Mouse (Mus musculus): ENCODE measurements at regions not wholly inside any gene's neighbourhood (a gene's known extent, or its start where the extent isn't known, plus 50 kb on each side); places are given as distances from the start of the nearest gene placed in this dataset.

DNA sequence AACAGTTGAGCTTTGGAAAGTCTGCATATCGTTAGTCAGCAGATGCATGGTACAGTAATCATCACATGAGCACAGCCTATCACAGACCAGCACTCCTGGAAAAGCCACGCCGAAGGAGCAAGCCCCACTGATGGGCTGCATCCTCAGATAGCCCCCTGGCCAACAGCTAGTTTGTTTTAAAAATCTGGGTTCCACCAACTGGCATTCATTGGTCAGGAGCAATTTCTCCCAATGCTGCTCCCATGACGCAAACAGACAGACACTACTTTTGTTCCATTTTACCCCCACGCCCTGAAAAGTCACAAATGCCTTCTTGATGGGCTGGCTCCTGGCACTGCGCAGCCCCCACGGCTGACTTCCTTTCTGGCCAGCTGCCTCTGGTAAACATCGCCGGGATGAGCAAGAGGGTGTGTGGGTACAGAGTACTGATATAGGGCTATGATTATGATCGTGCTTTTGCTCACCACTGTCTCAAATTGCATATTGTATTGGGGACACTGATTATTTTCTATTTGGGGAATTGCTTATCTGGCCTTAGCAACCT, 95.0 kb upstream of the Egflam start:
- Histone ChIP-seq H3K27ac (ENCODE audit: insufficient read depth, low read length) (no peak overlapping the region), H3K4me3 (replicated peaks; ENCODE audit: insufficient read depth, low read depth, low read length) (no peak overlapping the region), H3K27me3 (ENCODE audit: control insufficient read depth, insufficient read depth, low read length) (no peaks in the 10 kb centered on the region), H3K4me1 (ENCODE audit: control insufficient read depth, insufficient read depth, low read length) (peaks cover 2% of the 10 kb centered on the region)
- WGBS, result 38% methylated on average over 10 of the region's 10 CpGs
- TF ChIP-seq POLR2A (IDR thresholded peaks at IDR 0.05; ENCODE audit: borderline replicate concordance, insufficient read depth, low read length) (no peak), CTCF (IDR thresholded peaks at IDR 0.05; ENCODE audit: borderline replicate concordance, insufficient read depth, low read depth, low read length) (no peak)
- no peak for DNase-seq

DNA sequence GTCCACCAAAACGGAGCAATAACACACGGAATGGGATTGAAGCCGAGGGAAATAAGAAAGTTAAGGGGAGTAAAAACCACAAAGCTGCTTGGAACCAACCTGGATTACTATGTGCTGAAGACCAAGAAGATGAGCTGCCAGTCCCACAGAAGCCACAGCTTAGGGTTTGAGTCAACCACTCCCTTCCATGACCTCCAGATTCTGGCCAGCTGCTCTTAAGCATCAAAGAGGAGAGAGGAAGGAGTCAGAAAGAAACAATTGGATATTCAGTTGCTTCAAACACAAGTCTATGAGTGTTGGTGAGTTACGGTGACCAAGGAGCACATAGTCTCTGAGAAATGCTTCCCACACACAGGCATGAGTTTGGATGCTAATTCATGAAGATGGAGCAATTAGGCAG, 99.7 kb upstream of the Egflam start:
- Histone ChIP-seq H3K27me3 (ENCODE audit: control insufficient read depth, insufficient read depth, low read length) (no peaks in the 10 kb centered on the region), H3K4me3 (replicated peaks; ENCODE audit: insufficient read depth, low read depth, low read length) (no peak overlapping the region), H3K27ac (ENCODE audit: insufficient read depth, low read length) (no peak overlapping the region), H3K4me1 (ENCODE audit: control insufficient read depth, insufficient read depth, low read length) (no peaks in the 10 kb centered on the region)
- DNase-seq, result no peak
- WGBS, result 98% methylated on average over 4 of the region's 4 CpGs
- TF ChIP-seq POLR2A (IDR thresholded peaks at IDR 0.05; ENCODE audit: borderline replicate concordance, insufficient read depth, low read length), result no peak
- no peak for TF ChIP-seq CTCF (IDR thresholded peaks at IDR 0.05; ENCODE audit: borderline replicate concordance, insufficient read depth, low read depth, low read length)

DNA sequence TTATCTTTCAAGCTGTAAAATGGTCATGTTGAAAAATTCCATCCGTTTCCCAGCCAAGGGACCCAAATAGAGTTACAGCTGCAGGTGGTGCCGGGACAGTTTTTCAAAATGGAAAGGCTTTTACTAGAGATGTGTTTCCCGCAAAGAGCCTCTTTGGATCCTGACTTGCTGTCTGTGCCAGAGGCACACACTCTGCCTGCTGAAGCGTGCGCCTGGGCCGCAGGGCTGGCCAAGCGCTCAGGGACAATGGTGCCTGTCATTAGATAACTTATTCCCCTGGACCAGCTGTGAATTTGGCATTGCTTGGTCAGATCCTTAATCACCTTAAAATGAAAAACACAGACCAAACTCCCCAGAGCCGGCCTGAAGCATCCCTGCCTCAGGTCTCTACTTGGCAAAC, 110.3 kb upstream of the Egflam start:
- TF ChIP-seq CTCF (IDR thresholded peaks at IDR 0.05; ENCODE audit: borderline replicate concordance, insufficient read depth, low read depth, low read length), result no peak
- no peak for TF ChIP-seq POLR2A (IDR thresholded peaks at IDR 0.05; ENCODE audit: borderline replicate concordance, insufficient read depth, low read length)
- WGBS, result 10% methylated on average over 8 of the region's 8 CpGs
- Histone ChIP-seq H3K4me3 (replicated peaks; ENCODE audit: insufficient read depth, low read depth, low read length) (no peak overlapping the region), H3K4me1 (ENCODE audit: control insufficient read depth, insufficient read depth, low read length) (no peaks in the 10 kb centered on the region), H3K27ac (ENCODE audit: insufficient read depth, low read length) (no peak overlapping the region), H3K27me3 (ENCODE audit: control insufficient read depth, insufficient read depth, low read length) (no peaks in the 10 kb centered on the region; the same call in 1 of the 2 replicates)
- DNase-seq, result no peak

GRCm38 (mm10) chr15:7514743-7515273, 116.6 kb upstream of the Egflam start:
- H3K27ac ChIP-seq (ENCODE audit: insufficient read depth, low read length), result no peak overlapping the region
- no peaks in the 10 kb centered on the region for H3K4me1 ChIP-seq (ENCODE audit: control insufficient read depth, insufficient read depth, low read length)
- no peaks in the 10 kb centered on the region; the same call in 1 of the 2 replicates for H3K27me3 ChIP-seq (ENCODE audit: control insufficient read depth, insufficient read depth, low read length)
- no peak for DNase-seq
- 81% methylated on average over 13 of the region's 13 CpGs for WGBS
- no peak overlapping the region for H3K4me3 ChIP-seq (replicated peaks; ENCODE audit: insufficient read depth, low read depth, low read length)
- TF ChIP-seq POLR2A (IDR thresholded peaks at IDR 0.05; ENCODE audit: borderline replicate concordance, insufficient read depth, low read length) (no peak), CTCF (IDR thresholded peaks at IDR 0.05; ENCODE audit: borderline replicate concordance, insufficient read depth, low read depth, low read length) (no peak)

DNA sequence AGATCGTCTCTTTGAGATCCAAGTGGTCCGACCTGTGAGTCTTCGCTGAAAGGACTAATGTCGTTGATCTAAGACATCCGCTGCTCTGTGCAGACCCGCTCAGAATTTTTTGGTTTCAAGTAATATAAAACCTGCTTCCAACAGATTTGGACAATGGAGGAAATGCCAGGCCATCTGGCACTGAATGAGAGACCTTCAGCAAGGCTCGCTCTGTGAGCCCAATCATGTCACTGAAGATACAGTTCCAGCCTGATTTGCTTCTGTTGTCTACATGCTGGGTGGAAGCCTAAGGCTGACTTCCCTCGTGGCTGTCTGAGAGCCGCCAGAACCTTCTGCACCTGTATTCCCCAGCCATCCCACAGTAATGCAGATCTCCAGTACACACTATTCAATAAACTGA, 123.4 kb upstream of the Egflam start:
- Histone ChIP-seq H3K4me1 (ENCODE audit: control insufficient read depth, insufficient read depth, low read length) (no peaks in the 10 kb centered on the region), H3K27ac (ENCODE audit: insufficient read depth, low read length) (no peak overlapping the region), H3K4me3 (replicated peaks; ENCODE audit: insufficient read depth, low read depth, low read length) (no peak overlapping the region), H3K27me3 (ENCODE audit: control insufficient read depth, insufficient read depth, low read length) (no peaks in the 10 kb centered on the region)
- WGBS, result 8% methylated on average over 9 of the region's 9 CpGs
- TF ChIP-seq CTCF (IDR thresholded peaks at IDR 0.05; ENCODE audit: borderline replicate concordance, insufficient read depth, low read depth, low read length), result no peak
- TF ChIP-seq POLR2A (IDR thresholded peaks at IDR 0.05; ENCODE audit: borderline replicate concordance, insufficient read depth, low read length), result no peak
- peak; percentile 37 to 70 for DNase-seq

DNA sequence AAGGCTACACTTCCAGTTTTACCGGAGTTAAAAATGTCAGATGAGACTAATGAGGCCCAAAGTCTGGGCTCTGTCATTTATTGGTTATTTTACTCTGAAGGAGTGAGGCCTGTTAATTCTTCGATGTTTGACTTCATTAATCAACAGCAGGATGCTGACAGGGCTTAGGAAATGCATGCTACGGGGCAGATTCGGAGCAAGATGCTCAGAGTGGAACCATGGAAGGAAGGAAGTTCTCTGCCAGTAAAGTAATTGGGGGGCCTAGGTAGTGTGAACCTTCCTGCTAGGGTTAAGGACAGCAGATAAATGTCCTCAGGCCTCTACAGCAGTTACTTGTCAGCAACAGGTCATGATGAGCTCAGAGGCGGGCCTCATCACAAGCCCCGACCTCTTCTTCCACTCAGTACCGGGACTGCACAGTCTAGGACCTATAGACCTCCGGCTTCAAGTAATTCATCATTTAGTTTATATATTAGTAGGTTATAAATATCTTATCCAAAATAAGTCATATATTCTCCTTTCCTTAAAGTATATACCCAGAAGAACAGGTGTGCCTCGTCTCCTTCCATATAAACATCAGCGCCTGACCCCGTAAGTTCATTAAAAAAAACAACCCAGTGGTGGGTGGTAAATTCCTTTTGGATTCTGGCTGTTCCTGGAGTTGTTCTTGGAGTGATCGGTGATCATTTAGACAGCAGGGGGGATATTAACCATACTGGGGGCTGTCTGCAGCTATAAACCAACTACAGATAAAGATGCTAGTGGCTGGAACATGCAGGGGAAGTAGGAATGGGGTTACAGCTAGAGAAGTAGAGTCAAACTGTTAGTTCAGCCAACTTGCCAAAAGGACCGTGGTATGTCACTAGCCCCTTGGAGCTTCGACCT, 124.9 kb upstream of the Egflam start:
- TF ChIP-seq CTCF (IDR thresholded peaks at IDR 0.05; ENCODE audit: borderline replicate concordance, insufficient read depth, low read depth, low read length) (no peak), POLR2A (IDR thresholded peaks at IDR 0.05; ENCODE audit: borderline replicate concordance, insufficient read depth, low read length) (no peak)
- 92% methylated on average over 14 of the region's 14 CpGs for WGBS
- Histone ChIP-seq H3K4me1 (ENCODE audit: control insufficient read depth, insufficient read depth, low read length) (no peaks in the 10 kb centered on the region), H3K27me3 (ENCODE audit: control insufficient read depth, insufficient read depth, low read length) (no peaks in the 10 kb centered on the region), H3K4me3 (replicated peaks; ENCODE audit: insufficient read depth, low read depth, low read length) (no peak overlapping the region), H3K27ac (ENCODE audit: insufficient read depth, low read length) (no peak overlapping the region)
- DNase-seq, result no peak

GRCm38 (mm10) chr15:7530959-7531588, 132.9 kb upstream of the Egflam start:
- Histone ChIP-seq H3K4me3 (replicated peaks; ENCODE audit: insufficient read depth, low read depth, low read length) (no peak overlapping the region), H3K27me3 (ENCODE audit: control insufficient read depth, insufficient read depth, low read length) (no peaks in the 10 kb centered on the region), H3K4me1 (ENCODE audit: control insufficient read depth, insufficient read depth, low read length) (no peaks in the 10 kb centered on the region), H3K27ac (ENCODE audit: insufficient read depth, low read length) (no peak overlapping the region)
- WGBS, result 17% methylated on average over 5 of the region's 5 CpGs
- TF ChIP-seq POLR2A (IDR thresholded peaks at IDR 0.05; ENCODE audit: borderline replicate concordance, insufficient read depth, low read length) (no peak), CTCF (IDR thresholded peaks at IDR 0.05; ENCODE audit: borderline replicate concordance, insufficient read depth, low read depth, low read length) (no peak)
- DNase-seq, result no peak

All from cerebellum, adult 2 months (tissue).